Mouse (Mus musculus): Measurements from ENCODE around the gene Bcl6b. TPM values are rescaled to one million over a fixed set of nuclear protein-coding genes. Genes with fewer than 3 reads are reported as not detected.

Gene Bcl6b
- total RNA-seq, 4 experiments from 2014 or later: 0.91 to 1.9 (median 0.95) TPM

- DNase-seq (ENCODE audit: low spot score in 2 of 2): no peak
These were observed 51.3 kb downstream of the Bcl6b start for GRCm38 (mm10) chr11:70178311-70178710.

GRCm38 (mm10) chr11:70177647-70178046 lies 52.0 kb downstream of the Bcl6b start:
- DNase-seq (ENCODE audit: low spot score in 2 of 2): no peak

GRCm38 (mm10) chr11:70174491-70174890 lies 55.1 kb downstream of the Bcl6b start:
- DNase-seq (ENCODE audit: low spot score in 2 of 2): no peak

Small RNA genes within 50 kb of the gene (microRNA-seq; reads per million reads assigned to microRNA genes)
- 781 to 8,987 reads per million in 2 experiments for gene Mir195a
- 0 reads per million in 2 experiments for gene Mir497
- 0 reads per million in 2 experiments for gene Mir497b

Other genes starting within 250 kb of the Bcl6b start
- 100 to 1,000 TPM; 108 to 123 (median 119) TPM for gene Ctdnep1, start 248.6 kb downstream of the Bcl6b start, total RNA-seq (2022)
- 10 to 100 TPM; 69.7 to 96.0 (median 77.7) TPM for gene Elp5, start 247.3 kb downstream of the Bcl6b start, total RNA-seq (2022)
- gene Gabarap, start 238.7 kb downstream of the Bcl6b start, total RNA-seq (2022): 100 to 1,000 TPM; 232 to 255 (median 246) TPM
- gene Phf23, start 234.0 kb downstream of the Bcl6b start, total RNA-seq (2022): 10 to 100 TPM; 45.2 to 59.7 (median 49.7) TPM
- gene Dvl2, start 229.2 kb downstream of the Bcl6b start, total RNA-seq (2022): 10 to 100 TPM; 35.4 to 54.0 (median 41.6) TPM
- 10 to 100 TPM; 60.3 to 69.1 (median 64.8) TPM for gene Acadvl, start 214.4 kb downstream of the Bcl6b start, total RNA-seq (2022)
- gene Dlg4, start 212.9 kb downstream of the Bcl6b start, total RNA-seq (2022): 100 to 1,000 TPM; 730 to 858 (median 789) TPM
- 1 to 10 TPM in 1 of 4 experiments, under 1 TPM in 3; 0.79 to 3.0 (median 0.90) TPM for gene Asgr1, start 175.7 kb downstream of the Bcl6b start, total RNA-seq (2022)
- gene Asgr2, start 137.2 kb downstream of the Bcl6b start, total RNA-seq (2022): under 1 TPM in 1 of 4 experiments, not detected in 3; 0.32 TPM
- 1 to 10 TPM in 1 of 4 experiments, under 1 TPM in 2, not detected in 1; 0.45 to 1.9 (median 0.52) TPM for gene Mgl2, start 99.5 kb downstream of the Bcl6b start, total RNA-seq (2022)
- 1 to 10 TPM; 1.1 to 1.8 (median 1.4) TPM for gene Clec10a, start 73.6 kb downstream of the Bcl6b start, total RNA-seq (2022)
- gene Slc16a11, start 17.0 kb downstream of the Bcl6b start, total RNA-seq (2022): 10 to 100 TPM; 35.6 to 44.8 (median 42.1) TPM
- gene Slc16a13, start 8.7 kb downstream of the Bcl6b start, total RNA-seq (2022): 1 to 10 TPM; 6.5 to 9.5 (median 7.4) TPM
- gene 0610010K14Rik, start 8.1 kb upstream of the Bcl6b start, total RNA-seq (2022): 10 to 100 TPM; 39.3 to 45.7 (median 42.6) TPM
- gene Gm21988, start 10.0 kb upstream of the Bcl6b start, total RNA-seq (2022): 1 to 10 TPM; 2.5 to 8.6 (median 3.5) TPM
- 100 to 1,000 TPM; 203 to 263 (median 244) TPM for gene Rnasek, start 10.0 kb upstream of the Bcl6b start, total RNA-seq (2022)
- gene Alox12, start 25.6 kb upstream of the Bcl6b start, total RNA-seq (2022): under 1 TPM; 0.17 to 0.41 (median 0.37) TPM
- under 1 TPM in 3 of 4 experiments, not detected in 1; 0.18 to 0.38 (median 0.18) TPM for gene Alox12e, start 92.8 kb upstream of the Bcl6b start, total RNA-seq (2022)
- gene Alox15, start 122.2 kb upstream of the Bcl6b start, total RNA-seq (2022): under 1 TPM in 2 of 4 experiments, not detected in 2; 0.45 to 0.61 TPM
- gene Pelp1, start 180.2 kb upstream of the Bcl6b start, total RNA-seq (2022): 10 to 100 TPM; 32.8 to 35.6 (median 33.8) TPM
- gene Arrb2, start 202.8 kb upstream of the Bcl6b start, total RNA-seq (2022): 100 to 1,000 TPM in 2 of 4 experiments, 10 to 100 TPM in 2; 97.4 to 116 (median 101) TPM
- gene Med11, start 222.1 kb upstream of the Bcl6b start, total RNA-seq (2022): 10 to 100 TPM; 10.6 to 16.9 (median 15.2) TPM
- gene Zmynd15, start 229.6 kb upstream of the Bcl6b start, total RNA-seq (2022): 1 to 10 TPM in 2 of 4 experiments, under 1 TPM in 2; 0.45 to 2.0 (median 1.1) TPM
- 1 to 10 TPM; 1.4 to 6.7 (median 3.5) TPM for gene Cxcl16, start 230.2 kb upstream of the Bcl6b start, total RNA-seq (2022)

All from layer of hippocampus, adult 8-10 months (tissue).